Mouse (Mus musculus): ENCODE measurements at regions not wholly inside any gene's neighbourhood (a gene's known extent, or its start where the extent isn't known, plus 50 kb on each side); places are given as distances from the start of the nearest gene placed in this dataset.

DNA sequence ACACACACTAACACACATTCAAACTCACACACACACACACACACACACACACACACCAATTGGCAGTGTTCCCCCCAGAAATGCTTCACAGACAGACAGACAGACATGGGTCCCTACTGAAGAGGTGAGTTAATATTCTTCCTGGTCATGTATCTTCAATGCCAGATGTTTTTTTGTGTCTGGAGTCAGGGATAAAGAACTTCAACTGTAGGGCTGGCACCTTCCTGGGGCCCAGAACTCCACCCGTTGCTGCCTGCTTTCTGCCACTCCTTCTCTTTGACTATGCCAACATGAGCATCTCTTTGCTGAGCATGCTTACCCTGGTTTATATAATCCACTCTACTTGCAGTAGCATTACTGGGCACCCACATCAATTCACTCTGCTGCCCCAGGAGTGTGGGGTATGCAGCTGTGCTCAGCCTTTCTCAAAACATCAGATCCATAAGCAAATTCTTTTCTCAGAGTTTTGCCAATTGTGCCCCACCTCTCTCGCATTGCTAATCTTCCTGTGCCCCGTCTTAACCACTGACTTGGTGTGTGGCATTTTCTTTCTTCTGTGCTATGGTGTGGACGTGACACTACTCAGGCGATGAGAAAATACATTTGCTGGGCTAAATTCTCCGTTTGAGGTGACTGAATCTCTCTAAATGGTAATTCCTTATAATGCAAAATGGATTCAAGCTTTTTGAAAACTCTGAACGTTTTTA is 60.5 kb upstream of the Bach2 start:
- H3K4me2 ChIP-seq (ENCODE audit: low read length) = no peak overlapping the region
- ATAC-seq (ENCODE audit: low FRiP score, low TSS enrichment) (no peak), DNase-seq (no peak)
- no peak overlapping the region for H3K9ac ChIP-seq (replicated peaks; ENCODE audit: low read length)
- H3K36me3 ChIP-seq (ENCODE audit: control insufficient read depth, insufficient read depth, low read length) = no peaks in the 10 kb centered on the region
- peaks cover 7% of the 10 kb centered on the region; the same call in 1 of the 2 replicates for H3K4me1 ChIP-seq (ENCODE audit: control insufficient read depth, insufficient read depth, low read length)
- no peak overlapping the region for H3K27ac ChIP-seq (replicated peaks; ENCODE audit: low read depth, low read length)
- no peak overlapping the region for H3K4me3 ChIP-seq (replicated peaks; ENCODE audit: low read depth, low read length)
- no peaks in the 10 kb centered on the region for H3K27me3 ChIP-seq (ENCODE audit: control insufficient read depth, insufficient read depth, low read length)
- 77% methylated on average over 7 of the region's 7 CpGs for WGBS
- H3K9me3 ChIP-seq (ENCODE audit: control insufficient read depth, low read length) = no peaks in the 10 kb centered on the region

DNA sequence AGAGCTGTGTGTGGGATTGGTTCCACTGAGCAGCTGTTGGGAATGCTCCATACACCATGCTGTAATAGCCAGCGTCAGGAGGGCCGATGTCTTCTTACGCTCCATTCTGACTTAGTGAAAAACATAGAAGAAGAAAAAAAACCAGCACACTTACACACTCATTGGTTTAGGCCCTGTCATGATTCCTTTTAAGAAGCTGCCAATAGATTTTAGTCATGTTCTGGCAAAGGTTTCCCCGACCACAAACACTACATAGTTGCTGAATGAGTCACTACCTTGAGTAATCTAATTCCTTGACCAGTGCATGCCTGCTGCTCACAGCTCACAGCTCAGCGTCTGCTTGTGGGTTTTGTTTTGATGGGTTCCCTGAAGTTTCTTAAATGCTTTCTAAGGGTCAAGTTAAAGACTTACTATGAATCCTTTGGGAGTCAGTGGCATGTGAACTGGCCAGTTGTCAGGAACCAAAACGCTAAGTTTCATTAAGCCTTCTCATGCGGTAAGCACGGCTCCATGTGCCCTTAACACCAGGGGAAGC is 58.8 kb upstream of the Bach2 start:
- WGBS = 60% methylated on average over 8 of the region's 8 CpGs
- Histone ChIP-seq H3K9me3 (ENCODE audit: control insufficient read depth, low read length) (no peaks in the 10 kb centered on the region), H3K9ac (replicated peaks; ENCODE audit: low read length) (no peak overlapping the region), H3K27ac (replicated peaks; ENCODE audit: low read depth, low read length) (no peak overlapping the region), H3K4me3 (replicated peaks; ENCODE audit: low read depth, low read length) (no peak overlapping the region), H3K4me1 (ENCODE audit: control insufficient read depth, insufficient read depth, low read length) (peaks cover 7% of the 10 kb centered on the region; the same call in 1 of the 2 replicates), H3K36me3 (ENCODE audit: control insufficient read depth, insufficient read depth, low read length) (no peaks in the 10 kb centered on the region), H3K27me3 (ENCODE audit: control insufficient read depth, insufficient read depth, low read length) (no peaks in the 10 kb centered on the region), H3K4me2 (ENCODE audit: low read length) (no peak overlapping the region)
- no peak for DNase-seq
- ATAC-seq (ENCODE audit: low FRiP score, low TSS enrichment) = no peak

GRCm38 (mm10) chr4:32183791-32184190 is 54.8 kb upstream of the Bach2 start:
- Histone ChIP-seq H3K4me1 (ENCODE audit: control insufficient read depth, insufficient read depth, low read length) (no peaks in the 10 kb centered on the region), H3K27ac (replicated peaks; ENCODE audit: low read depth, low read length) (no peak overlapping the region), H3K4me3 (replicated peaks; ENCODE audit: low read depth, low read length) (no peak overlapping the region), H3K9me3 (ENCODE audit: control insufficient read depth, low read length) (no peaks in the 10 kb centered on the region), H3K27me3 (ENCODE audit: control insufficient read depth, insufficient read depth, low read length) (no peaks in the 10 kb centered on the region), H3K36me3 (ENCODE audit: control insufficient read depth, insufficient read depth, low read length) (no peaks in the 10 kb centered on the region), H3K9ac (replicated peaks; ENCODE audit: low read length) (no peak overlapping the region), H3K4me2 (ENCODE audit: low read length) (no peak overlapping the region)
- ATAC-seq (ENCODE audit: low FRiP score, low TSS enrichment) = no peak
- no peak for DNase-seq
- 85% methylated on average over 4 of the region's 4 CpGs for WGBS

DNA sequence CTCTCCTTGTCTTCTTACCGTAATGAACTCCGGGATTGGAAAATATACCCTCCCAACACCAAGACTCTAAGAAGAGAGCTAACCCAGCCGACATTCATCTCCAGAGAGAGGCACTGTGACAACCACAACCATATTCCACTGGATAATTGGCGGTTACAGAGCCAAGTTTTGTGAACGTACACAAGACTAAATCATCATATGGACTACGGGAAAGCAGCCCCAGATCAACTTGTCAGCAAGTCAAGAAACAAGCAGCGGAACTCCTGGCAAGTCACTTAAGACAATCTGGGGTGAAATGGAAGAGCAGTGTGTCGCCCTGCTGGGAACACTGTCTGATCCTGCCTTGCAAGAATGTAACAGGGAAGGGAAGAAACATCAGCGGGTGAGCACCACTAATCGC is 52.6 kb upstream of the Bach2 start:
- no peaks in the 10 kb centered on the region for H3K9me3 ChIP-seq (ENCODE audit: control insufficient read depth, low read length)
- no peaks in the 10 kb centered on the region for H3K27me3 ChIP-seq (ENCODE audit: control insufficient read depth, insufficient read depth, low read length)
- ATAC-seq (ENCODE audit: low FRiP score, low TSS enrichment) (no peak), DNase-seq (no peak)
- H3K4me2 ChIP-seq (ENCODE audit: low read length) = no peak overlapping the region
- H3K9ac ChIP-seq (replicated peaks; ENCODE audit: low read length) = no peak overlapping the region
- no peak overlapping the region for H3K4me3 ChIP-seq (replicated peaks; ENCODE audit: low read depth, low read length)
- no peak overlapping the region for H3K27ac ChIP-seq (replicated peaks; ENCODE audit: low read depth, low read length)
- H3K4me1 ChIP-seq (ENCODE audit: control insufficient read depth, insufficient read depth, low read length) = no peaks in the 10 kb centered on the region
- no peaks in the 10 kb centered on the region for H3K36me3 ChIP-seq (ENCODE audit: control insufficient read depth, insufficient read depth, low read length)
- 82% methylated on average over 10 of the region's 10 CpGs for WGBS

DNA sequence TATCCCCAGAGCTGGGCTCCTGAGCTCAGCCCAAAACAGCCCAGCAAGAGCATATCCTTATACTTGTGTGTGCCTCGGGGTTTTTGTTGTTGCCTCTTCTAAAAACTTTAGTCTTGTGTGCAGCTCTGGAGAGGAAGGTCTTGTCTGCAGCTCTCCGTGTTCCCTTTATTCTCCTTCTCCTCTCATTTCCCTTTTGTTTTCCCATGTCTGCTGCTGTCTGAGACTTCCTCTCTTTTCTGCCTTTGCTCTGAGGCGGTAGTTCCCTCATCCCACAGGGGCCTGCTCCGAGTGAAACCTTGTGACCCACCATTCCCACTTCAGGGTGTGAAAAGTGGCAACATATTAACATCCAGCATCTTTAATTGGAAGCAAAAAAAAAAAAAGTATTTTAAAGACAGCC is 51.5 kb upstream of the Bach2 start:
- Histone ChIP-seq H3K27ac (replicated peaks; ENCODE audit: low read depth, low read length) (no peak overlapping the region), H3K27me3 (ENCODE audit: control insufficient read depth, insufficient read depth, low read length) (no peaks in the 10 kb centered on the region), H3K4me3 (replicated peaks; ENCODE audit: low read depth, low read length) (no peak overlapping the region), H3K36me3 (ENCODE audit: control insufficient read depth, insufficient read depth, low read length) (no peaks in the 10 kb centered on the region), H3K4me1 (ENCODE audit: control insufficient read depth, insufficient read depth, low read length) (no peaks in the 10 kb centered on the region), H3K4me2 (ENCODE audit: low read length) (no peak overlapping the region), H3K9ac (replicated peaks; ENCODE audit: low read length) (no peak overlapping the region), H3K9me3 (ENCODE audit: control insufficient read depth, low read length) (no peaks in the 10 kb centered on the region)
- 58% methylated on average over 4 of the region's 4 CpGs for WGBS
- ATAC-seq (ENCODE audit: low FRiP score, low TSS enrichment) (no peak), DNase-seq (no peak)

- Histone ChIP-seq H3K9ac (replicated peaks; ENCODE audit: low read length) (no peak overlapping the region), H3K4me1 (ENCODE audit: control insufficient read depth, insufficient read depth, low read length) (no peaks in the 10 kb centered on the region), H3K4me3 (replicated peaks; ENCODE audit: low read depth, low read length) (no peak overlapping the region), H3K9me3 (ENCODE audit: control insufficient read depth, low read length) (no peaks in the 10 kb centered on the region), H3K27me3 (ENCODE audit: control insufficient read depth, insufficient read depth, low read length) (no peaks in the 10 kb centered on the region), H3K27ac (replicated peaks; ENCODE audit: low read depth, low read length) (no peak overlapping the region), H3K36me3 (ENCODE audit: control insufficient read depth, insufficient read depth, low read length) (no peaks in the 10 kb centered on the region), H3K4me2 (ENCODE audit: low read length) (no peak overlapping the region)
- WGBS = 95% methylated on average over 1 of the region's 1 CpGs
- no peak for ATAC-seq (ENCODE audit: low FRiP score, low TSS enrichment)
- no peak for DNase-seq
Measured at GRCm38 (mm10) chr4:32188076-32188475, 50.5 kb upstream of the Bach2 start.

GRCm38 (mm10) chr4:32188752-32189415 is 49.7 kb upstream of the Bach2 start:
- H3K4me1 ChIP-seq (ENCODE audit: control insufficient read depth, insufficient read depth, low read length) = no peaks in the 10 kb centered on the region
- WGBS = 76% methylated on average over 8 of the region's 8 CpGs
- no peaks in the 10 kb centered on the region for H3K36me3 ChIP-seq (ENCODE audit: control insufficient read depth, insufficient read depth, low read length)
- H3K9me3 ChIP-seq (ENCODE audit: control insufficient read depth, low read length) = no peaks in the 10 kb centered on the region
- no peaks in the 10 kb centered on the region for H3K27me3 ChIP-seq (ENCODE audit: control insufficient read depth, insufficient read depth, low read length)
- no peak overlapping the region for H3K27ac ChIP-seq (replicated peaks; ENCODE audit: low read depth, low read length)
- ATAC-seq (ENCODE audit: low FRiP score, low TSS enrichment) (no peak), DNase-seq (no peak)
- no peak overlapping the region for H3K4me3 ChIP-seq (replicated peaks; ENCODE audit: low read depth, low read length)
- no peak overlapping the region for H3K9ac ChIP-seq (replicated peaks; ENCODE audit: low read length)
- no peak overlapping the region for H3K4me2 ChIP-seq (ENCODE audit: low read length)

All from midbrain, embryonic 14.5 days (tissue).